Mouse (Mus musculus) erythroblast, embryonic 14.5 days (primary cell): Measurements from ENCODE around the gene Inf2. TPM values are rescaled to one million over a fixed set of nuclear protein-coding genes. Genes with fewer than 3 reads are reported as not detected.

ENCODE experiments used
- H3K27me3 ChIP-seq: 2 replicates; pipeline ENCODE4 v1.6.1; 2012; ENCODE audit warnings: inconsistent platforms; ENCODE audit not compliant: control insufficient read depth
- H3K36me3 ChIP-seq: 2 replicates; pipeline ENCODE4 v1.6.1; 2012; ENCODE audit warnings: mild to moderate bottlenecking, inconsistent platforms; ENCODE audit not compliant: control insufficient read depth
- H3K4me1 ChIP-seq: 2 replicates; pipeline ENCODE4 v1.6.1; 2012; ENCODE audit warnings: inconsistent platforms; ENCODE audit not compliant: control insufficient read depth
- H3K4me3 ChIP-seq: replicated peaks from 2 replicates; pipeline ENCODE3; 2012; ENCODE audit warnings: moderate library complexity, mild to moderate bottlenecking, inconsistent platforms
- H3K9me3 ChIP-seq: 2 replicates; pipeline ENCODE4 v1.6.1; 2012; ENCODE audit warnings: low read length, inconsistent platforms, mixed read lengths; ENCODE audit not compliant: control insufficient read depth
- GATA1 ChIP-seq: IDR thresholded peaks from 2 replicates; pipeline ENCODE4 v1.6.1; 2012; ENCODE audit warnings: low read length, inconsistent platforms, mixed read lengths
- TAL1 ChIP-seq: IDR thresholded peaks from 3 replicates; pipeline ENCODE4 v1.6.1; 2012; ENCODE audit warnings: low read length, inconsistent platforms, mixed read lengths
- polyA plus RNA-seq: library from polyadenylated mRNA; stranded (reverse); fragments of >175 nt; gene quantifications from 2 replicates; pipeline ENCODE4 v1.2.3, GENCODE M21; 2012

The Inf2 gene
- polyA plus RNA-seq, 1 experiment: 0.43 TPM

DNA sequence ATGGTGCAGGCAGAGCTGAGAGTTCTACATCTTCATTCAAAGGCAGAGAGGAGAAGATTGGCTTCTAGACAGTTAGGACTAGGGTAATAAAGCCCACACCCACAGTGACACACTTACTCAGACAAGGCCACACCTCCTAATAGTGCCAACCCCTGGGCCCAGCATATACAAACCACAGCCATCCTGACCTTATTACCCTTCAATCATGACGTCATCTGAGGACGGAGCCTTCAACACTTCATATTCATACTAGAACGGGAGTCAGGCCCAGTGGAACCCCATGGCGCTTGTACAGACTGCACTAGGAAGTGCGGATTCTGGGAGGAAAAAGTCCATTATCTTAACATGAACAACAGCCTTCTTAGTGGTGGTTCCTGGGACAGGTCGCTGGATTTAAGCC is 54.5 kb downstream of the Inf2 start:
- Histone ChIP-seq H3K4me3 (no peak overlapping the region), H3K27me3 (no peaks in the 10 kb centered on the region), H3K4me1 (peaks cover 50% of the 10 kb centered on the region), H3K9me3 (no peaks in the 10 kb centered on the region), H3K36me3 (peaks cover 21% of the 10 kb centered on the region)
- no peak for TF ChIP-seq TAL1
- TF ChIP-seq GATA1: no peak

DNA sequence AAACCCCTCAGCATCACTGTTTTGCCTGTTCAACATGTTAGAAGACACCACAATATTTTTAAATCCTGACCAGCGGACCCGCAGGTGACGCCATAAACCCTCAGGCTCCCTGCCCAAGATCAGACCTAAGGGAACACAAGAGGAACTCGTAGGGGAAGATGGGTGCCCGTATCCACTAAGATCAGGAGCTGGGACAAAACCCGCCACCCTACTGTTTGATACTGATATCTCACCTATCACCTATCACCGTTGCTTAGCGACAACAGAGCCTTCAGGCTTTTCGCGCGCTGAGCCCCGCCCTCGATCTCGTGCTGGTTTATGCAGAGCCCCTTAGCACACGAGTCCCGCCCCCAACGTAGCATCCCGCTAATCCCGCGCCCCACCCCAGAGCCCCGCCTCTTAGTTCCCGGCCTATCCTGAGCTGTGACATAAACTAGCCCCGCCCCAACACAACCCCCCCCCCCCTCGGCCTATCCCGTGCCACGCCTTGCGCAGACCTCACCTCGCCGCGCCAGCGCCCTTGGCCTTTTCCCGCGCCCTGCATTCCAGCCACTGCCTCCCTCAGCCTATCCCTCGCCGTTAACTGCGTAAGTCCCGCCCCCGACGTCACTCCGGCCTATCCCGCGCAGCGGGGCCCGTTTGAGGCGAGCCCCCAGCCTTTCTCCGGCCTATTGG is 55.7 kb downstream of the Inf2 start, which contains the start of gene Siva1:
Gene Siva1 (plus strand): TSS at position 500 of the 675 bp plus-strand sequence.
- peaks cover 53% of the 10 kb centered on the region for H3K4me1 ChIP-seq
- H3K36me3 ChIP-seq: peaks cover 33% of the 10 kb centered on the region
- H3K9me3 ChIP-seq: no peaks in the 10 kb centered on the region
- H3K4me3 ChIP-seq: peak within 1 kb of the TSS; percentile 74
- H3K27me3 ChIP-seq: no peaks in the 10 kb centered on the region
- peak; percentile 4; the same call in 1 of the 2 replicates for TF ChIP-seq GATA1
- TF ChIP-seq TAL1: 0 out of 3 replicates have a peak, but pooled peaks have one; percentile 24

DNA sequence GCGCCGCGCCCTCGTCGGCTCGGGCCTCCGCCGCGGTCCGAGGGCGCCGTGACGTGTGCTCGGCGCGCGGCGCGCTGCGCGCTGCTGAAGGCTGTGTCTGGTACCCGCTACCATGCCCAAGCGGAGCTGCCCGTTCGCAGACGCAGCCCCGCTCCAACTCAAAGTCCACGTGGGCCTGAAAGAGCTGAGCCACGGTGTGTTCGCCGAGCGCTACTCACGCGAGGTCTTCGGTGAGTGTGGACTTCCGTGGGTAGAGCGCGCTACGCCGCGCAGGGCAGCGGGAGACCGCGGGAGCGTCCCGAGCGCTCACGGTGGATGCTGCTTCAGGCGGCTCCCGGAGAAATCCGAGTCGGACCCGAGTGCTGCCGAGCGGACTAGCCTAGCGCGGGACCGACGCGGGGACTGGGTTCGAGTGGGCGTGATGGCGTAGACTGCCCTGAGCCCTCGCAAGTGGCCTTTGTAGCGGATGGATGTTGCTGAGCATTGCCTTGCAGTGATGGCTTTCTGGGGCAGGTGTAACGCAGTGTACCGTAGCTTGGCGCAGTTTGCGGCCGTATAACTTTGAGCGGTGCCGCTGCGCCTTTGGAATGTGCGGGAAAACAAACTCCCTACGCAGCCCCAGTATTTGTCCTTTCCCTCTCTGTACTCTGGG is 56.4 kb downstream of the Inf2 start:
- peaks cover 39% of the 10 kb centered on the region for H3K36me3 ChIP-seq
- H3K4me3 ChIP-seq: peak overlapping the region; percentile 74
- TF ChIP-seq GATA1 (no peak), TAL1 (no peak)
- no peaks in the 10 kb centered on the region for H3K27me3 ChIP-seq
- no peaks in the 10 kb centered on the region for H3K9me3 ChIP-seq
- H3K4me1 ChIP-seq: peaks cover 53% of the 10 kb centered on the region

DNA sequence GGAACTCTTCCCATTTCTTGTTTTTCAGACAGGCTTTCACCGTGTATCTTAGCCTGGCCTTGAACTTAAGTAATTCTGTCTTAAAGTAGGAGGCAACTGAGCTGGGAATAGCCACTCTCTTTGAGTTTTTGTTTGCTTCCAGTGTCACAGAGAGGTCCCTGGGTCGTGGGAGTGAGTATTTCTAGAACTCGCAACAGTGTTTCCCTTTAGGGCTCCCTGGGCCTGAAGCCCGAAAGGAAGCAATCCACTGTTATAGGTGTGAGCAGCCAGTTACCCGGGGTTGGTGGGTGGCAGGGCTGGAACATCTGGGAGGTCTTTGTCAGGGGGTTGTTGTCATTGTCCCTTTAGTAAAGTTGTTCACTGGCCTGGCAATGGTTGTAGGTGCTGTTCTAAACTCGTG is 57.6 kb downstream of the Inf2 start:
- Histone ChIP-seq H3K27me3 (no peaks in the 10 kb centered on the region), H3K4me1 (peaks cover 53% of the 10 kb centered on the region), H3K9me3 (no peaks in the 10 kb centered on the region), H3K4me3 (peak overlapping the region; percentile 74), H3K36me3 (peaks cover 51% of the 10 kb centered on the region)
- TF ChIP-seq GATA1 (no peak), TAL1 (no peak)

DNA sequence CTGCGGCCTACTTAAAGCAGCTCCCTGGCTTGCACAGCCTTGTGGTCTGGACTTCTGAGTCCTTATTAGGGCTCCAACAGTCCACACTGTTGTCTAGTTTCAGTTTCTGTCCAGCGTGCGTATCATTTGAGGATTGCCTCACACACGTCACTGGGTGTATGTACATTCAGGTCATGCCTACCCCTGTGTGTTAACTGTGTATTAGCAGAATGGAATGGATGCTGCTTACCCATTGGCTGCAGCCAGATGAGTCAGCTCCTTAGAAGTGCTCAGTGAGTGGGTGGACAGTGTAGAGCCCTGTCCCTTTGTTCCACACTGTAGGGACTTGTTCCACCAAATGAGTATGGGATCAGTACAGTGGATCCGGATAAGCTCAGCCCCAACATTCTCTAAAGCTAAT is 59.5 kb downstream of the Inf2 start:
- H3K9me3 ChIP-seq: no peaks in the 10 kb centered on the region
- no peak for TF ChIP-seq TAL1
- no peak for TF ChIP-seq GATA1
- no peaks in the 10 kb centered on the region for H3K27me3 ChIP-seq
- H3K4me3 ChIP-seq: no peak overlapping the region
- H3K4me1 ChIP-seq: peaks cover 52% of the 10 kb centered on the region
- peaks cover 70% of the 10 kb centered on the region for H3K36me3 ChIP-seq

DNA sequence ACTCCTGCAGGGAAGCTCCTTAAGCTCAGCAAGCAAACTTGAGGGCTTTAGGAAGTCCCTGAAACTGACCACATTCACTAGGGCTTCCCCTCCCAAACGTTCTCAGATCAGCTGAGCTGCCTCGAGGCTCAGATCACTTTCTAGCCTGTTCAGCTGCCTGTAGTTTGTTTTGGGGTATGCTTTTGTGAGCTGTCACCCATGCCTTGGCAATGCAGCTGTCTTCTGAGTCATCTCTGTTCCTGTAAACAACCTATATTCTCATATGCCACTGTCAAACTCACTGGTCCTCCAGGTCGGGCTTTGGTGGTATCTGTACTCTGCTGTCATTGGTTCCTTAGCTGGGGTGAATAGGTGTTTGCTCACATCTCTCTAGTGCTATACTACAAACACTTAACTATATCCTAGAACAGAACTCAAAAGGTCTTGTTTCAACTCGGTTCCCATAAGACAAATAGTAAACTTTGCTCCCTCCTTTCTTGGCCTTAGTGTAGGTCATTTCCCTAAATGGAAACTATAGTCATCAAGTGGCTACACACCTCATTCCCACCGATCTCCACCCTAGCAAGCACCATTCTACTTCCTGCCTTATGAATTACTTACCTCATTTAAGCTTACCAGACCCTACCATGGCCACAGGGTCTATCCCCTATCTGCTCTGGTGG is 63.3 kb downstream of the Inf2 start:
- TF ChIP-seq TAL1: no peak
- TF ChIP-seq GATA1: no peak
- no peak overlapping the region for H3K4me3 ChIP-seq
- H3K27me3 ChIP-seq: no peaks in the 10 kb centered on the region
- H3K36me3 ChIP-seq: peaks cover 100% of the 10 kb centered on the region
- H3K9me3 ChIP-seq: no peaks in the 10 kb centered on the region
- peaks cover 18% of the 10 kb centered on the region for H3K4me1 ChIP-seq

DNA sequence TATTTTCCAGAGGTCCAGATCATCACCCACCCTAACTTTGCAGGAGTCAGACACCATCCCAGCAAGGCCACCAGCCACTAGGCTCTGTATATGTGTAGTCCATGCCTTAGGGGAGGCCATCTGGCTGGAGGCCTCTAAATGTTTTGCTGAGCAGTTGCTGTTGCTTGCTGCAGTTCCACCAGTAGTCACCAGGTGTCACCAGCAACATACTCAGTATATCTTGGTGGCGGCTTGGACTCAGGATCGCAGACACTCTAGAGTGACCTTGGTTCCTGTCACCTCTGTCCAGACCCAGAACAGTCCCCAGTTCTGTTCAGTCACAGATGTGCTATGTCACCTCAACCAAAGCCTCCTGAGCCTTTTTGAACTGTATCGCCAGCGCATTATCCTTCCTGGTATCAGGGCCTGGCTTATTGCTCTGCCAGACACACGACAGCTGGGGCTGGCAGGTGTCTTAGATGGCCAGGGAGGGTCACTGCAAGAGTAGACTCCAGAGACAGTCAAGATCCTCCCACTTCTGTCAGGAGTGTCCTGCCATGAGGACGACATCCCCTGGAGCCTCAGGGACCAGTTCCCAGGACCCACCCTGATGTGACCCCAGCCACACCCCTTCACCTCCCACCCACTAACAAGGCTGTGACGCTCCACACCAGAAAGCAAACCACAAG is 64.7 kb downstream of the Inf2 start:
- H3K27me3 ChIP-seq: no peaks in the 10 kb centered on the region
- TF ChIP-seq TAL1 (no peak), GATA1 (no peak)
- peaks cover 100% of the 10 kb centered on the region for H3K36me3 ChIP-seq
- H3K4me1 ChIP-seq: peaks cover 5% of the 10 kb centered on the region
- no peaks in the 10 kb centered on the region for H3K9me3 ChIP-seq
- no peak overlapping the region for H3K4me3 ChIP-seq

DNA sequence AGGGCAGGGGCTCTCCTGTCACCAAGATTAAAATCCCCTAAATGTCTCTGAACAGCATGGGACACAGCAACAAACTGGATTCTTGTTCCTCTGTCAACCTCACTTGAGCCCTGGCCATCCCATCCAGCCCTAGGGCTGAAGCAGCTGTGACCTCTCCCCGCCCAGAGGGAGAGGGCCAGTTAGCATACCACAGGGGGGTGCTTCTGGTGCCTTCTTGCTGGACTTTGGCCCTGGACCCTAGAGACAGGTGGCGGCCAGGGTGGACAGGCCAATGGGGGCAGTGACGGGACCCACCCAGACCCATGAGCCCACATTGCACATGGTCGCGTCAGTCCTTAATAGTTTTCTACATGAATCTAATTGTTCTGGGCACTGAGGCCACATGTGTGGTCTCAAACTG is 65.5 kb downstream of the Inf2 start:
- Histone ChIP-seq H3K36me3 (peaks cover 100% of the 10 kb centered on the region), H3K4me1 (peaks cover 5% of the 10 kb centered on the region), H3K27me3 (no peaks in the 10 kb centered on the region), H3K4me3 (no peak overlapping the region), H3K9me3 (no peaks in the 10 kb centered on the region)
- TF ChIP-seq TAL1 (no peak), GATA1 (no peak)

DNA sequence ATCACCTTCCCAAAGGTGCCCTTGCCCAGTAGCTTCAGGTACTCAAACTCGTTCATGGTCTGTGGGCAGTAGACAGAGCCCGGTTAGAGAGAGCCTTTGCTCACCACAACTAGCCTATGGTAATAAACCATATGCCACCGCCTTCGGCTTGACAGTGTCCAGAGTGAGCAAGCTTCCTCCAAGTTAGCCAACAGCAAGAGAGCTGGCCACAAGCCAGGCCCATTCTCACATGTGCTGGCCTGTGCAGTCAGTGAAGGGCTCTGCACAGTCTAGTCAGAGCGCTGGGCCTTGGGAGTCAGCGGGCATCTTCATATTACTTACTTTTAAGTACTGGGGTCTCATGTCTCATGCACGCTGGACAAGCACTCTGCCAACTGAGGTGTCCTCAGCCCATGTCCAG is 70.0 kb downstream of the Inf2 start:
- peaks cover 98% of the 10 kb centered on the region for H3K36me3 ChIP-seq
- TF ChIP-seq TAL1 (no peak), GATA1 (no peak)
- H3K9me3 ChIP-seq: no peaks in the 10 kb centered on the region
- H3K4me1 ChIP-seq: no peaks in the 10 kb centered on the region
- no peak overlapping the region for H3K4me3 ChIP-seq
- no peaks in the 10 kb centered on the region for H3K27me3 ChIP-seq
